Mouse (Mus musculus): ENCODE measurements around the gene Hspd1. TPM values are rescaled to one million over a fixed set of nuclear protein-coding genes. Genes with fewer than 3 reads are reported as not detected.
"Not testable (repeated sequence)": the region's sequence is repeated elsewhere in the genome, so short reads cannot be mapped to it uniquely, and the experiment has no call there.

Hspd1 gene
- 100 to 1,000 TPM; 331 to 362 TPM for total RNA-seq (2021)
- long read RNA-seq, experiment 1, transcript Hspd1-201 (12 exons, 2,423 nt): major isoform, 522 of 763 reads
- long read RNA-seq, experiment 1, partial matches to known transcripts: 51 of 763 reads
- long read RNA-seq, experiment 1, other reads (novel, unspliced or antisense): 190 of 763 reads
- long read RNA-seq, experiment 2, transcript Hspd1-201 (12 exons, 2,423 nt): major isoform, 442 of 670 reads
- long read RNA-seq, experiment 2, partial matches to known transcripts: 48 of 670 reads
- long read RNA-seq, experiment 2, other reads (novel, unspliced or antisense): 180 of 670 reads

DNA sequence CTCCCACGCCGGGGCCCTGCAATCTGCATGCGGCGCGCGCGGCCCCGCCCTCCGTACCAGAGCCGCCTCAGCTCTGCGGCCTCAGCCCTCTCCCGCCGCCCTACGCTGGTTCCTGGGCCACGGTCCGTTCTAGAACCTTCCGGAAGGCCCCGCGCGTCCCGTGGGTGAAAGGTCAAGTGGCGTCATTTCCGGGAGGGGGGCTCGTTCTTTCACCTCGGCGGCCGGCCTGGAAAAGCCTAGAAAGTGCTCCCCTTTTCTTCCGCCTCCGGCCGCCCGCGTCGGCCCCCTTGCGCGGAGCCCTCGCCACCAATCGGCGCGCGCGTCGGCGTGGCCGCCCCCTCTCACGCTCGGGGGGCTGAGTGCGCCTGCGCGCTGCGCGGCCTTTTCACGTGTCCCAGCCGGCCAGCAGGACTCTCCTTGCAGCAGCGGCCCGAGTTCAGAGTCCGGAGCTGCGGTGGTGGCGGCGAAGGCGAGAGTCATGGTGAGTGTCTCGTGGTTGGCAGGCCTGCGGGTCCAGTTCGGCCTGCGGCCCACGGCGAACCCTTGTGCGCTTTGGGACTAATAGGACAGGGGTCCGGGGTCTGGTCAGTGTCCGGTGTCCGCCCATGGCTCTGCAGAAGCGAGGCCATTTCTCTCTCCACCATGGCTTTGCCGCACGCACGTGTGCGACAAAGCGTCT, at the start of gene Hspd1, which contains the start of gene Hspe1:
Hspd1 (minus strand) TSS at position 312 of the 679 bp plus-strand sequence.
Hspe1 (plus strand) TSS at position 201 of the 679 bp plus-strand sequence.
- peak; percentile 98 to 99 for DNase-seq
- intact Hi-C loops (cut with DNase I): loop anchor here (1.0 to 5.0 kb wide), 5 partner anchors 35 to 294 kb away; partner anchors contain the start of genes Coq10b, Mob4, Rftn2 and Sf3b1

DNA sequence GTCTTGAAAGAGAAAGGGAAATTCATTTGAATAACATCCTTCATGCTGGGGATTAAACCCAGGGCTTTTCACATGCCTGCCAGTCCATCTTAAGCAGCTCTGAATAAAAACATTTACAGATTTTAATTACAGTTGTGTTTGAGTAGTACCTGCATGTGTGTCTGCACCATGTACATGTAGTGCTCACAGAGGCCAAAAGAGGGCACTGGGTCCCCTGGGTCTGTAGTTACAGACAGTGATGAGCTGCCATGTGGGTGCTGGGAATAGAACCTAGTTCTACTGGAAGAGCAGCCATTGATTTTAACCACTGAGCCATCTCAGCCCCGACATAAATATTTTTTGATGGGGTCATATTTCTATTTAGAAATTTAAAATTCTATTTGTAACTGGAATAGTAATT, 47.8 kb upstream of the Hspd1 start:
- intact Hi-C loops (cut with DNase I): no loop called here
- no peak for DNase-seq

DNA sequence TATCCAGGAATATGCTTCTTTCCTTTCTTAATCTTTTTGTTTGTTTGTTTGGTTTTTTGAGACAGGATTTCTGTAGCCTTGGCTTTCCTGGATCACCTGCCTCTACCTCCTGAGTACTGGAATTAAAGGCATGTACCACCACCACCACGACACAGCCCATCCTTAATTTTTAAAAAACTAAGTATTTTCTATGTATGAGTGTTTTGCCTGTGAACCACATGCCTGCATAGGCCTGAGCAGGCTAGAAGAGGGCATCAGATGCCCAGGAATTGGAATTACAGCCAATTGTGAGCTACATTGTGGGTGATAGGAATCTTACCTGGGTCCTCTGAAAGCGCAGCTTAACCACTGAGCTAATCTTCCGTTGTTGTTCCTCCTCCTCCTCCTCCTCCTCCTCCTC, 46.3 kb upstream of the Hspd1 start:
- intact Hi-C loops (cut with DNase I): no loop called here
- DNase-seq: no peak

DNA sequence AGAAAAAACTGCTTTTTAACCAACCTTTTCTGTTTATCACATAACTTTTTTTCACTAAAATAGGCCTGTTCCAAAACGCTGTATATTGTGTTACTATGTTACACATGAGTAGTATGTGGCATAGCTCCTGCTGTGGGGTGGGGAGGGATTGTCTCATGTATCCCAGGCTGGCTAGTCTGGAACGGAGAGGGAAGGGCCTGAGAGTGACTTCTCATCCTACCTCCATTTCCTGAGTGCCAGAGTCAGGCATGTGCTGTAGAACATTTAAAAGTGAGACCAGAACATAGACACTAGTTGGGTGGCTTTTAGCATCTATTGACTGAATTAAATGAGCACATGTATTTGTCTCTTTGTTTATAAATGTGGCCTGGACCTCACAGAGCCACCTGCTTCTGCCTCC, 45.1 kb upstream of the Hspd1 start:
- intact Hi-C loops (cut with DNase I): no loop called here
- no peak for DNase-seq

- no peak for DNase-seq
- intact Hi-C loops (cut with DNase I): no loop called here
These were observed 44.3 kb upstream of the Hspd1 start for GRCm38 (mm10) chr1:55132308-55132707.

- intact Hi-C loops (cut with DNase I): loop anchor here (2.0 kb wide), 2 partner anchors 45 to 105 kb away; partner anchors contain the start of gene Mars2
- no peak for DNase-seq
These were observed 43.5 kb upstream of the Hspd1 start for GRCm38 (mm10) chr1:55131424-55132014.

- intact Hi-C loops (cut with DNase I): loop anchor here (2.0 kb wide), 2 partner anchors 44 to 106 kb away; partner anchors contain the start of gene Mars2
- peak; percentile 97 for DNase-seq
These were observed 42.9 kb upstream of the Hspd1 start, which contains the start of gene Mob4 for GRCm38 (mm10) chr1:55130943-55131401. TSS of gene Mob4 (plus strand) at chr1:55131231.

DNA sequence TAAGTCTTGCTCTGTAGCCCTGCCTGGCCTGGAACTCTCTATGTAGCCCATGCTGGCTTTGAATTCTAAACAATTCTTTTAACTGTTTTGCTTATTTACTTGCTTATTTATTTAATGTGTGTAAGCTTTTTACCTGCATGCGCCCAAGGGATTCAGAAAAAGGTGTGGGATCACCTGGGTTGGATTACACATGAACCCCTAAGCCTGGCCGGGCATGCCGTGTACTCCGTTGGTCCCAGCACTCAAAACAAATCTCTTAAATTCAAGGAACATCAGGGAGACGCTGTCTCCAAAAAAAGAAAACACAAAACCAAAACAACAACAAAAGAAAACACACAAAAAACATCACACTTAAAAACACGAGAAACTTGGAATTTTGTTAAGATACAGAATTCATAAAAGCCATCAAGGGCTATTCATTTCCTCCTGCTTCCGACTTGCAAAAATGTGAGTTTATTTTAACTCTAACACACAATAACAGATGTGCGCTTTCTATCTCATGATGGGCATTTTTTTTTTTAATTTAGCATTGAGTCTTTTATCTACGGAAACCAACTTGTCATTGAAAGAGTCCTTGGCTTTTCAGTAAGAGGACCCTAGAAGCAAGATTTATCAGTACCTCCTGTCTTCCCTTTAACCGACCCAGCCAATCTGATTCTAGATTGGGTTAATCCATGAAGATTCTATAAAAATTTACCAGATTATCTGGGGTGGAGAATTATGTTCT, 42.3 kb upstream of the Hspd1 start:
- intact Hi-C loops (cut with DNase I): loop anchor here (2.0 kb wide), 2 partner anchors 44 to 106 kb away; partner anchors contain the start of gene Mars2
- no peak for DNase-seq

- DNase-seq: no peak
- intact Hi-C loops (cut with DNase I): loop anchor here (2.0 kb wide), 2 partner anchors 43 to 107 kb away; partner anchors contain the start of gene Mars2
These were observed 41.7 kb upstream of the Hspd1 start for GRCm38 (mm10) chr1:55129716-55130115.

- intact Hi-C loops (cut with DNase I); DNase-seq: not testable (repeated sequence)
These were observed 36.1 kb upstream of the Hspd1 start for GRCm38 (mm10) chr1:55124136-55124535.

DNA sequence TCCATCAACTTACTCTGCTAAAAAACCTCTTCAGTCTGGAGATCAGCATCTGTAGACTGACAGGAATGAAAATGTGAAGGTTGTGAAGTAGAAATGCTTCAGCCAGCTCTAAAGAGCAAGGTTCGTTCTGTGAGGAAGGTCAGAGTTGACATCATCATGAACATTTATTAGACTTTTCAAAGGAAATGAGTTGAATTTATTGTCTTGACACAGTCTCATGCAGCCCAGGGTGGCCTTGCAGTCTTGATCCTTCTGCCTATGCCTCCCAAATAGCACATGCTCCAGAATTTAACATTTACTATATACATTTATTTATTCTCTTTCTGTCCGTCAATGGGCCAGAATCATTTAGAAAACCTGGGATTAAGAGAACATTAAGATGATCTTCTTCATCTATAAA, 35.5 kb upstream of the Hspd1 start:
- no peak for DNase-seq
- intact Hi-C loops (cut with DNase I): no loop called here

- intact Hi-C loops (cut with DNase I): no loop called here
- no peak for DNase-seq
These were observed 35.0 kb upstream of the Hspd1 start for GRCm38 (mm10) chr1:55123046-55123445.

- intact Hi-C loops (cut with DNase I): no loop called here
- no peak for DNase-seq
These were observed 21.2 kb upstream of the Hspd1 start for GRCm38 (mm10) chr1:55109066-55109766.

GRCm38 (mm10) chr1:55108473-55108872, 20.4 kb upstream of the Hspd1 start:
- intact Hi-C loops (cut with DNase I): no loop called here
- DNase-seq: no peak

DNA sequence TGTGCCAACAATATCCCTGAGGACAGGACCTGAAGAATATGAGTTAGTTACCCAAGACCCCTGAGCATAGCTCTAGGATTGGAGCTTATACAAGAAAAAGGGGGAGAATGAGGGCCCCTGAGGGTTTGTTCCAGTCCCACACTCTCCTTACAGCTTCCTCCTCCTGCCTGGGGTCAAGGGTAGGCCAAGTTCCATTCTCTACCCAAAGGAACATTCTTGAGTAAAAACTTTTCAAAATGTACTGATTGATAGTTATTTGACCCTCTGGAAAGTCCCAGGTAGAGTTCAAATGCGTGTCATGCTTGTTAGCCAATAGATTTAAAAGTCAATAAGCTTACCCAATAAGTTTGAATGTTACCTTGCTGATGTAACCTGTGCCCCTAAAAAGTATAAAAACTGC, 19.6 kb upstream of the Hspd1 start:
- intact Hi-C loops (cut with DNase I): no loop called here
- no peak for DNase-seq

DNA sequence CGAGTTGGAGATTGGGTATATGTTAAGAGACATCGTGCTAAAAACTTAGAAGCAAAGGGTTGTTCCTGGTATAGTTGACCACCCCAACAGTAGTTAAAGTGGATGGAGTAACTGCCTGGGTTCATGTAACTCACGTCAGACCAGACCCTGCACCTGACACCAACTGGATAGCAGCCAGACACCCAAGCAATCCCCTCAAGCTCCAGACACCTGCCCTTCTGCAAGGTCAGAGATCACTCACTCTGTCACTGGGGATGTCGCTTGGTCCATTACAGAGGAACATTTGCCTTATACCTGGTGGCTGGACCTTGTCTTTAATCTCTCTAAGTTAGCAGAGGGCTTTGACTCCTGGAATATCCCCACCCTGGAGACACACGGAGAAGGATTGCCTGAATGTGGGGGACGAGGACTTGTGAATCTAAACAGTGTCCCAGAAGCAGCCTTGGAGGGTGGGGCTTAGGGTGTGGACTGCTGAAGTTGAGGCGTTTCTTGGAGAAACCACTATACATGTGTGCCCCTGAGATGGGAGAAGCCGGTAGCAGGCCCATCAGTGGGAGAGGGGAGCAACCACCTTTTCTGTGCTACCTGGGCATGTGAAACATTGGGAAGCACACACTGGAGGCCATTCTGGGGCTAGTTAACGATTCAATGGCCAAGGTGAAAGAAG, 19.0 kb upstream of the Hspd1 start:
- intact Hi-C loops (cut with DNase I): no loop called here

DNA sequence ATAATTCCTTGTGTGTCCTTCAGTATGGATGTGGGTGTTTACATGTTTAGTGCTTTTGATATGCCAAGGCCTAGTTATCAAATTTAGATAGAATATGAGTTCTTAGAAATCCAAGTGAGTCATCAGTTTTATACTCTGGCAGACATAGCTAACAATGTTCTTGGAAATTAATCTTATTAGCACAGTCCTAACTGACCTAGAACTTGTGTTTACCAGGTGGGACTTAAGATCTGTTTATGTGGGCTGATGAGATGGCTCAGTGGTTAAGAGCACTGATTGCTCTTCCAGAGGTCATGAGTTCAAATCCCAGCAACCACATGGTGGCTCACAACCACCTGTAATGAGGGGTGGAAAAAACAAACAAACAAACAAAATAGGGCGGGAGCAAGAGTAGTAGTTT, 4.4 kb upstream of the Hspd1 start:
- DNase-seq: no peak
- intact Hi-C loops (cut with DNase I): no loop called here

More for the DNA sequence above, 19.0 kb upstream of the Hspd1 start:
- DNase-seq: no peak

GRCm38 (mm10) chr1:55092056-55092455, 4.0 kb upstream of the Hspd1 start:
- intact Hi-C loops (cut with DNase I): no loop called here
- peak in 1 of 2 experiments; percentile 19 for DNase-seq

- DNase-seq: no peak
- intact Hi-C loops (cut with DNase I): loop anchor here (5.0 kb wide), 2 partner anchors 138 to 293 kb away; partner anchors contain the start of gene Rftn2
These were observed 1.5 kb upstream of the Hspd1 start for GRCm38 (mm10) chr1:55089498-55090064.
